Comparison of ENCODE assay signal across 23 mouse cellular contexts in the genomic region with DNA sequence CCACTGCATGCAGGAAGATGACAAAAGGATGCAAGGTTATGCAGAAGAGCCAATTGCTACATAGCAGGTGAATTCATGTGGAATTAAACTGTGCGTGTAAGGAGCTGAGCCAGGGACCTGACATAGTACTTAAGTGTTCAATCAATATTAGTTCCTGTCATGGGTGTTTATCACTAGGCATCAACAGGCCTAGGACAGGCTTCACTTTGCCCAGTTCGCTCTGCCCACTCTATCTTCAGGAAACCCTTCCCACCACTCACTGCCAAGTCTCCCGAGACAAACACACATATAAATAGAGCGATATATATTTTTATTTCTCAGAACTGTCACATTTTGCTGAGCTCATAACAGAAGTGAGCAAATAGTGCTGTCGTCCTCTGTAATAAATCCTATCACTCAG.
DNase-seq lines count a peak whose midpoint lies in the region; ATAC-seq and TF ChIP-seq lines count a peak whose summit lies in the region.
"Had no signal": no experiment of that assay in that cellular context is flagged by ENCODE, and none has a peak within 500 bp of the region (broad histone marks: within the 10 kb centered on the region; RNA-seq: fewer than 3 reads in every experiment).

No protein-coding gene starts in this region.

- 43% methylated on average over 5 of the region's 5 CpGs for WGBS in heart, adult 2 months
- WGBS in liver, adult 2 months: 18% methylated on average over 5 of the region's 5 CpGs
- WGBS in liver, embryonic 12.5 days (ENCODE audit: insufficient replicate concordance): 67% methylated on average over 5 of the region's 5 CpGs
- 89% methylated on average over 5 of the region's 5 CpGs for WGBS in thymus, adult 2 months

- no peaks in the 10 kb centered on the region for H3K9me3 ChIP-seq in liver, embryonic 12.5 days (replicated peaks)
- H3K9me3 ChIP-seq: embryonic facial prominence, embryonic 10.5 days; forebrain, embryonic 13.5 days; heart, embryonic 15.5 days had no signal

- no peak overlapping the region for H3K9ac ChIP-seq in heart, adult 2 months (ENCODE audit: low read depth, low read length)
- peak overlapping the region; percentile 89 for H3K9ac ChIP-seq in liver, adult 2 months (ENCODE audit: low read depth, low read length)
- no peak overlapping the region for H3K9ac ChIP-seq in liver, embryonic 12.5 days
- H3K9ac ChIP-seq: forebrain, embryonic 13.5 days; forebrain, postnatal 0 days; heart, embryonic 15.5 days; hindbrain, embryonic 14.5 days had no signal

- intact Hi-C loops in heart, adult 2 months (cut with DNase I): no loop called here
- intact Hi-C loops in heart, postnatal 36 days (cut with DNase I): no loop called here

- no peak for ATAC-seq in liver, embryonic 12.5 days
- ATAC-seq: activated CD4-positive, CD25-positive, alpha-beta regulatory T cell, adult 4 months; forebrain, embryonic 13.5 days; forebrain, postnatal 0 days; Patski had no signal

- no peak for TF ChIP-seq POLR2A in heart, adult 2 months (IDR thresholded peaks at IDR 0.05; ENCODE audit: insufficient read depth, low read depth, low read length)
- no peak for TF ChIP-seq POLR2A in liver, adult 2 months (IDR thresholded peaks at IDR 0.05; ENCODE audit: extremely low read depth, insufficient read depth, low read length)
- TF ChIP-seq POLR2A in thymus, adult 2 months (IDR thresholded peaks at IDR 0.05; ENCODE audit: control insufficient read depth, extremely low read depth, insufficient read depth, low read length, poor library complexity): no peak

- no peaks in the 10 kb centered on the region for H3K79me2 ChIP-seq in heart, adult 2 months (replicated peaks; ENCODE audit: control insufficient read depth, insufficient read depth, low read length)
- H3K79me2 ChIP-seq in liver, adult 2 months (ENCODE audit: control insufficient read depth, insufficient read depth, low read length): no peaks in the 10 kb centered on the region

- peaks cover 16% of the 10 kb centered on the region for H3K36me3 ChIP-seq in heart, adult 2 months (ENCODE audit: control insufficient read depth, insufficient read depth, low read length)
- peaks cover 9% of the 10 kb centered on the region; the same call in 1 of the 2 replicates for H3K36me3 ChIP-seq in liver, adult 2 months (ENCODE audit: control insufficient read depth, insufficient read depth, low read length)
- H3K36me3 ChIP-seq in liver, embryonic 12.5 days: no peaks in the 10 kb centered on the region
- H3K36me3 ChIP-seq in thymus, adult 2 months (ENCODE audit: control insufficient read depth, insufficient read depth, low read length): no peaks in the 10 kb centered on the region
- H3K36me3 ChIP-seq: embryonic facial prominence, embryonic 10.5 days; heart, embryonic 15.5 days; hindbrain, embryonic 10.5 days had no signal

- no peaks in the 10 kb centered on the region for H3K27me3 ChIP-seq in heart, adult 2 months (ENCODE audit: control insufficient read depth, insufficient read depth, low read length)
- H3K27me3 ChIP-seq in liver, adult 2 months (ENCODE audit: control insufficient read depth, insufficient read depth, low read length): no peaks in the 10 kb centered on the region
- H3K27me3 ChIP-seq in liver, embryonic 12.5 days (replicated peaks): peaks cover 5% of the 10 kb centered on the region; the same call in 1 of the 2 replicates
- H3K27me3 ChIP-seq in thymus, adult 2 months (ENCODE audit: control insufficient read depth, insufficient read depth, low read length): no peaks in the 10 kb centered on the region
- H3K27me3 ChIP-seq: CH12.LX; forebrain, embryonic 13.5 days; heart, embryonic 15.5 days; Patski had no signal

- TF ChIP-seq EP300 in heart, adult 2 months (IDR thresholded peaks at IDR 0.05; ENCODE audit: insufficient read depth, low read depth, low read length): no peak

- peak overlapping the region; percentile 52 for H3K27ac ChIP-seq in heart, adult 2 months
- peak overlapping the region; percentile 82 for H3K27ac ChIP-seq in liver, adult 2 months (replicated peaks; ENCODE audit: insufficient read depth, low read depth, low read length)
- no peak overlapping the region for H3K27ac ChIP-seq in liver, embryonic 12.5 days
- no peak overlapping the region for H3K27ac ChIP-seq in thymus, adult 2 months (ENCODE audit: control insufficient read depth, insufficient read depth, low read length)
- H3K27ac ChIP-seq: embryonic facial prominence, embryonic 10.5 days; forebrain, embryonic 13.5 days; heart, embryonic 15.5 days; hindbrain, embryonic 10.5 days; hindbrain, embryonic 14.5 days had no signal

- H3K4me2 ChIP-seq in liver, embryonic 12.5 days: no peak overlapping the region
- H3K4me2 ChIP-seq: forebrain, embryonic 13.5 days; heart, embryonic 11.5 days; heart, embryonic 15.5 days; hindbrain, embryonic 14.5 days had no signal

- no peak for DNase-seq in heart, adult 2 months
- DNase-seq in heart, postnatal 36 days: no peak
- peak; percentile 66 for DNase-seq in liver, adult 2 months (ENCODE audit: extremely low read depth, low read depth, low spot score)
- peak; percentile 22 for DNase-seq in lung, postnatal 14 days
- peak; percentile 53 for DNase-seq in skeletal muscle tissue, adult 2 months (ENCODE audit: low read depth, low spot score)
- no peak for DNase-seq in thymus, adult 2 months
- DNase-seq: adrenal gland, postnatal 25 days; cerebellum, adult 2 months; cerebellum, postnatal 10 days; forebrain, postnatal 0 days; gastrocnemius, postnatal 10 days; heart, adult 18-20 months; heart, postnatal 14 days had no signal

- peaks cover 31% of the 10 kb centered on the region for H3K4me1 ChIP-seq in heart, adult 2 months (ENCODE audit: control insufficient read depth, insufficient read depth, low read length)
- peaks cover 41% of the 10 kb centered on the region for H3K4me1 ChIP-seq in liver, adult 2 months (ENCODE audit: control insufficient read depth, insufficient read depth, low read length)
- no peaks in the 10 kb centered on the region; the same call in 1 of the 2 replicates for H3K4me1 ChIP-seq in liver, embryonic 12.5 days
- 0 out of 2 replicates have a peak, but pooled peaks cover 2% of the 10 kb centered on the region for H3K4me1 ChIP-seq in thymus, adult 2 months (replicated peaks; ENCODE audit: control insufficient read depth, insufficient read depth, low read length)

- TF ChIP-seq CTCF in heart, adult 2 months (IDR thresholded peaks at IDR 0.05): no peak
- no peak for TF ChIP-seq CTCF in liver, adult 2 months (IDR thresholded peaks at IDR 0.05; ENCODE audit: low read depth, low read length)
- TF ChIP-seq CTCF in thymus, adult 2 months (IDR thresholded peaks at IDR 0.05; ENCODE audit: borderline replicate concordance, control insufficient read depth, extremely low read depth, insufficient read depth, low read length, poor library complexity): no peak

- H3K4me3 ChIP-seq in heart, adult 2 months: no peak overlapping the region
- peak overlapping the region; percentile 60 for H3K4me3 ChIP-seq in liver, adult 2 months (ENCODE audit: insufficient read depth, low read depth, low read length)
- no peak overlapping the region for H3K4me3 ChIP-seq in liver, embryonic 12.5 days
- H3K4me3 ChIP-seq in thymus, adult 2 months (ENCODE audit: control insufficient read depth, insufficient read depth, low read length): no peak overlapping the region
- H3K4me3 ChIP-seq: embryonic facial prominence, embryonic 10.5 days; forebrain, embryonic 13.5 days; heart, embryonic 15.5 days; hindbrain, embryonic 10.5 days had no signal

Comparison
In these comparisons a context has a peak if more than half of its experiments do, and no peak if none do; other contexts are left out.
1. H3K27ac ChIP-seq: peak in heart, adult 2 months (single experiment) and liver, adult 2 months (single experiment); none in liver, embryonic 12.5 days (single experiment) and thymus, adult 2 months (single experiment).
2. DNase-seq: peak in liver, adult 2 months (single experiment), lung, postnatal 14 days (single experiment) and skeletal muscle tissue, adult 2 months (single experiment); none in heart, adult 2 months (0 of 2), heart, postnatal 36 days (0 of 2) and thymus, adult 2 months (single experiment).